Mouse (Mus musculus) ES-E14 (cell line): ENCODE measurements around the gene Nfasc.

Experiments used
- CHD2 ChIP-seq: IDR thresholded peaks from 2 replicates; pipeline ENCODE4 v1.6.1; 2014; ENCODE audit warnings: mild to moderate bottlenecking, low read depth, low read length, inconsistent platforms
- HCFC1 ChIP-seq: IDR thresholded peaks from 2 replicates; pipeline ENCODE4 v1.6.1; 2012; ENCODE audit warnings: low read length, inconsistent platforms, borderline replicate concordance; ENCODE audit not compliant: insufficient read depth
- MAFK ChIP-seq: IDR thresholded peaks from 2 replicates; pipeline ENCODE4 v1.6.1; 2014; ENCODE audit warnings: mild to moderate bottlenecking, low read depth, low read length, inconsistent platforms; ENCODE audit not compliant: insufficient read depth
- ZC3H11A ChIP-seq: IDR thresholded peaks from 2 replicates; pipeline ENCODE4 v1.6.1; 2012; ENCODE audit warnings: low read depth, mild to moderate bottlenecking, inconsistent platforms, low read length, borderline replicate concordance
- ZNF384 ChIP-seq: IDR thresholded peaks from 2 replicates; pipeline ENCODE4 v1.6.1; 2012; ENCODE audit warnings: low read depth, low read length, inconsistent platforms

DNA sequence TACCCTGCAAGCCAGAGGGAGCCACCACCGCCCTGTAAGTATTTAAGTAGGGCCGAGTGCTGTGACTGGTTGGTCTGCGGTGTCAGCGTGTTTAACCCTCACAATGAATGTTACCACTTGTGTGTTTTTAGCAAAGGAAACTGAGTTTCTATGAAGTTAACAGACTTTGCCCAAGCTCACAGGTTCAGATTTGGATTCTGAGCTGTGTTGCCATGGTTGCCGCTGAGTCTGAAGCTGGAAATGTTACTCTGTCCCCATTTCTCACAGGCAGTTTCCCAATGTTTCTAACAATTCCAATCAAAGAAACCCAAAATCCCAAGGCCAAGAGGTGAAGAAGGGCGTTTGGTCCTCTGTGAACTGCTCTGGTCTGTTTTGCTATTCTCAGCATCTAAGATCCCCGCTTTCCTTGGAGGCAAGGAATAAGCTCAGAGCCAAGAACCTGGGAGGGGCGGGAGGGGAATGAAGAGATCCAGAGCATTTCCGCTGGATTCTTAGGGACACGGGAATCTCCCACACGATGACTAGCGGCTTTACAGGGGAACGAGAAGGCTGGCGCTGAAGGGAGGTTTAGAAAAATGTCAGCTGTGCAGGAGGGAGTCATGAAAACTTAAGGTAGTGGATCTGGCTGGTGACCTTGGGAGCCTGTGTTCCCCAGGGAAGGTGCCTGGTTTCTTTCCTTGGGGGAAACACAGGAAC lies 117.8 kb downstream of the Nfasc start:
- TF ChIP-seq MAFK = no peak
- no peak for TF ChIP-seq ZNF384
- TF ChIP-seq ZC3H11A = no peak
- TF ChIP-seq HCFC1 = no peak
- TF ChIP-seq CHD2 = no peak
